Mouse (Mus musculus) spleen, postnatal 10 days (tissue): ENCODE data around the gene Gm29735.
"Not testable (repeated sequence)": the region's sequence is repeated elsewhere in the genome, so short reads cannot be mapped to it uniquely, and the experiment has no call there.

Source experiments
- DNase-seq, 2 experiments: peaks; one replicate each; pipeline ENCODE4 v3.0.0; 2021 to 2022; ENCODE audit warnings: low spot score in 2 of 2

Gm29735 gene

DNA sequence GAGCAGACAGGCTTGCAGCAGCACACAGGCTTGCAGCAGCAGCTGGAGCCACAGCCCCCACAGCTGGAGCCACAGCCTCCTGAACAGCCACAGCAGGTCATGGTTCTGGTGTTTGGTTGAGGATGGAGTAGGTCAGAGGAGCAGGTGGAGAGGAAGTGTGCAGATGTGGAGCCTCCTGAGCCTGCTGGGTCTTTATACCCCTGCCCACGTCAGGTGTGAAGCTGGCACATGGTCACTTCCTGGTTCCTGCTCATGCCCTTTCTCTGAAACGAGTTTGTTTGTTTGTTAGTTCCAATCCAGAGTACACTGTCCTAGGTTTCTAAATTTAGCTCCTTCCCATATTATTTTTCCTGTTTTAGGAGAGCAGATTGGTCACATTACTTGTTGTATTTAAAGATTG is at the start of gene Gm29735:
Gene Gm29735, minus strand, starts transcription at position 101 of the 400 bp plus-strand sequence.
- not testable (repeated sequence) for DNase-seq

DNA sequence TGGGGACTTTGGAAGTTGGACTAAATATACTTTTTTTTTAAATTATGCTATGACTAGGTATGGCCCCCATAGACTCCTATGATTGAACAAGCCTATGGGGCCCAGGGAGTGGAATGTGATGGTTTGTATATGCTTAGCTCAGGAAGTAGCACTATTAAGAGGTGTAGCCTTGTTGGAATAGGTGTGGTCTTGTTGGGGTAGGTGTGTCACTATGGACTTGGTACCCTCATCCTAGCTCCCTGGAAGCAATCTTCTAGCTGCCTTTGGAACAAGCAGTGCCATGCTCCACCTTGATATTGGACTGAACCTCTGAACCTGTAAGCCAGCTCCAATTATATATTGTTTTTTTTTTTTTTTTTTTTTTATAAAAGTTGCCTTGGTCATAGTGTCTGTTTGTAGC is 48.6 kb upstream of the Gm29735 start:
- DNase-seq, result no peak

DNA sequence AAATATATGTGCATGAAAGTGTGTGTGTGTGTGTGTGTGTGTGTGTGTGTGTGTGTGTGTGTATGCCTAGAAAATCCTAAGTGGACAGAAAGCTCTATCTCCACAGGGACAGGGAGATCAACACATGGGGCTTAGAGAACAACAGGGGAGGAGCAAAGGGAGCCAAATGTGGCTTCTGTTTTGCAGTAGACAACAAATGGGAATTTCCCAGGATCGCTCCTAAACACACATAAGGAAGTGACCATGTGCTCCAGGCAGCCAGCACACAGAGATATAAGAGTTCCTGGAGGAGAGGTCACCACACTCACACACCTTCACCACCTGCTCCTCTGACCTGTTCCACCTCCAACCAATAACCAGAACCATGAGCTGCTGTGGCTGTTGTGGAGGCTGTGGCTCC is 44.2 kb upstream of the Gm29735 start, which contains the start of gene Krtap5-3:
Gene Krtap5-3, plus strand, starts transcription at position 301 of the 400 bp plus-strand sequence.
- no peak for DNase-seq

DNA sequence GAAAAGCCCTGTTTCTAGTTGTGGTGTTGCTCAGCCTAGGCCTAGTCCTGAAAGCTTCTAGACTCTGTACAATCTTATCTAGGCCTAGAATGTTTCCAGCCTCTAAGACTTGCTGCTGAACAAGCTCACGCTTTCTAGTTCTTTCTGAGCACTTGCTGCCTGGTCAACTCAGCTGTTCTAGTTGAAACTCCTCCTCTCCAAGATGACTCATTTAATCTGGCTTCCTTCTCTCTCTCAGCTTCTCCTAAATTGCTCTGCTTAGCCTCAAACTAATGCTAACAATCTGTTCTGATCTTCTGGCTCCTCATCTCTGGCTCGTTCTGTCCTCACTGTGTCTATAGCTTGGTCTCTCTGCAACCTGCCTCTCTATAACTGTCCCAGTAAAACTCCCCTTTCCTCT is 41.8 kb upstream of the Gm29735 start:
- no peak for DNase-seq

DNA sequence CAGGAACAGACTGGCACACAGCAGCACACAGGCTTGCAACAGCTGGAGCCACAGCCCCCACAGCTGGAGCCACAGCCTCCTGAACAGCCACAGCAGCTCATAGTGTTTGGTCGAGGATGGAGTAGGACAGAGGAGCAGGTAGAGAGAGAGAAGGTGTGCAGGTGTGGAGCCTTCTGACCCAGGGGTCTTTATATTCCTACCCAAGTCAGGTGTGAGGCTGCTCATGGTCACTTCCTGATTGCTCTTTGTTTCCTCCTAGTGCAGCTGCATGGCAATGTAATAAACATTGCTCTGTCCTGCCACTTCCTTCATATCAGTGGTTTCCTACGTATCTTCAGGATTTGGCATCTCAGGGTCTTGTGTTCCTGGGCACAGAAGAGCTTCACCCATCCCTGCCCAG is 33.4 kb upstream of the Gm29735 start, which contains the start of gene Gm10153:
Gene Gm10153, minus strand, starts transcription at position 101 of the 400 bp plus-strand sequence.
- no peak for DNase-seq

DNA sequence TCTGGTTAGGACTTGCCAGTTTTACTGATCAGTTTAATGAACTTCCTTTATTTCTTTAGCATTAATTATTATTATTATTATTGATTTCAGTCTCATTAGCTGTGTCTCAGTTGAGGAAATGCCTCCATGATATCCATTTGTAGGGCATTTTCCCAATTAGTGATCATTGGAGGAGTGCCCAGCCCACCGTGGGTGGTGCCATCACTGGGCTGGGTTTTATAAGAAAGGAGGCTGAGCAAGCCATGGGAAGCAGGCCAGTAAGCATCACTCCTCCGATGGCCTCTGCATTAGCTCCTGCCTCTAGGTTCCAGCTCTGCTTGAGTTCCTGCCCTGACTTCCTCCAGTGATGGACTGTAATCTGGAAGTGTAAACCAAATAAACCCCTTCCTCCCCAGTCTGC is 31.2 kb upstream of the Gm29735 start:
- DNase-seq, result no peak

DNA sequence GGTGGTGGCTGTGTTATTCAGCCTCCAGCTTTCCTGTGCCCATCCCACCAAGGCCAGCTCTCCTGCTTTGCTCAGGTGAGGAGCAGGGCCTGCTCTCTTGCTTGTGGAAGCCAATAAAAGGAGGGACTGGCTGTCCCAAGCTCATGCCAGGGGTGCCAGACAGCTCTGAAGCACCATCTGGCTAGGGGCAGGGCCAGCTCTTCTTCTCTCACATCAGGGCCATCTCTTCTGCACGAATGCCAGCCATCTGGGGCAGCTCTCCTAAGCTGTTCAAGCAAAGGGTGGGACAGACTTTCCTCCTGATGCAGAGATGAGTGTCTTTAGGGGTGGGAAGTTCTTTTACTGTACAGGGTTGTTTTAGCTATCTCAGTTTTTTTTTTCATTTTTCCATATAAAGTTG is 24.1 kb upstream of the Gm29735 start:
- no peak for DNase-seq

DNA sequence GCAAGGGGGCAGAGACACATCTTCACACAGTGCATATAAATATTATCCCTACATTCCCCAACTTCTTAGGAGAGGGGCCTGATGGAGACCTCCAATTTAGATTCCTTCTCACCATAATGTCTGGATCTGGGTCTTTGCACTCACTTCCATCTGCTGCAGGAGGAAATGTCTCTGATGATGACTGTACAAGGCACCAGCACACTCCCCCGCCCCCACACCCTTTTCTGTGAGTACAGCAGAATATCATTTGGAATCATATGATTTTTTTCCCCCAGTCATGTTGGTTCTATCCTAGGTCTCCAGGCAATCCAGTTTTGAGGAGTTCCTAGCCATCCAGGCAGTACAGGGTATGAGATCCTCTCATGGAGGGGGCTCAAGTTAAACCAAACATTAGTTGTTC is 21.8 kb upstream of the Gm29735 start:
- DNase-seq, result no peak

DNA sequence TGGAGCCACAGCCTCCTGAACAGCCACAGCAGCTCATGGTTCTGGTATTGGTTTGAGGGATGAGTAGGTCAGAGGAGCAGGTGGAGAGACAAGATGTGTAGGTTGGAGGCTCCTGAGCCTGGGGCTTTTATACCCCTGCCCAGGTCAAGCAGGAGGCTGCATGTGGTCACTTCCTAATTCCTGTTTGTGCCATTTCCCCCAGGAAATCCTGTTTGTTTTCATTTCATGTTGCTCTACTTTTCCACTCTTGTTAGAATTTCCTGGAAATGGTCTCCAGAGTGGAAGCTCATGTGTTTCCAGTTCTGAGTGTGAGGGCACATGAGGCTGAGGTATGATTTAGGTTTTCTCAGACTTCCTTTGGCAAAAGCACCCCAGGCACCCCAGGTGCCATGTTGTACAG is 19.0 kb upstream of the Gm29735 start, which contains the start of gene Krtap5-2:
Gene Krtap5-2, minus strand, starts transcription at position 101 of the 400 bp plus-strand sequence.
- not testable (repeated sequence) for DNase-seq

DNA sequence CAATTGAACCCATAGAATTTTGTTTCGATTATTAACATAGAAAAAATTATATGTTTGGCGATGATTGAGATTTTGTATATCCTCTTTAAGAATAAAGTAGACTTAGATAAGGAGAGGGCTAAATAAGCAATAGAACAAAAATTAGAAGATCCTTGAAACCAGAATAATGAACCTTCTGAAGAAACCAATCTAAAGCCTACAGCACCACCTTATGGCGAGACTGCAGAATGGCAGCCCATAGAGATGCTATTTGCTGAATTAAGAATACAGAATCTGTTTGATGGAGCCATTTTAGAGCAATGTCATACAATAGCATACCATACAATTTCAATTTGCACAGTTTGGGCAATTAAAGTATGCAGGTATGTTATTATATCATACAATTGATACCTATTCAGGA is 12.9 kb upstream of the Gm29735 start:
- no peak for DNase-seq

DNA sequence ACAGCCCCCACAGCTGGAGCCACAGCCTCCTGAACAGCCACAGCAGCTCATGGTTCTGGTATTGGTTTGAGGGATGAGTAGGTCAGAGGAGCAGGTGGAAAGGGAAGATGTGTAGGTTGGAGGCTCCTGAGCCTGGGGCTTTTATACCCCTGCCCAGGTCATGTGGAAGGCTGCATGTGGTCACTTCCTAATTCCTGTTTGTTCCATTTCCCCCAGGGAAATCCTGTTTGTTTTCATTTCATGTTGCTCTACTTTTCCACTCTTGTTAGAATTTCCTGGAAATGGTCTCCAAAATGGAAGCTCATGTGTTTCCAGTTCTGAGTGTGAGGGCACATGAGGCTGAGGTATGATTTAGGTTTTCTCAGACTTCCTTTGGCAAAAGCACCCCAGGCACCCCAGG is 8.7 kb upstream of the Gm29735 start, which contains the start of gene Gm4553:
Gene Gm4553, minus strand, starts transcription at position 101 of the 400 bp plus-strand sequence.
- DNase-seq, result not testable (repeated sequence)

DNA sequence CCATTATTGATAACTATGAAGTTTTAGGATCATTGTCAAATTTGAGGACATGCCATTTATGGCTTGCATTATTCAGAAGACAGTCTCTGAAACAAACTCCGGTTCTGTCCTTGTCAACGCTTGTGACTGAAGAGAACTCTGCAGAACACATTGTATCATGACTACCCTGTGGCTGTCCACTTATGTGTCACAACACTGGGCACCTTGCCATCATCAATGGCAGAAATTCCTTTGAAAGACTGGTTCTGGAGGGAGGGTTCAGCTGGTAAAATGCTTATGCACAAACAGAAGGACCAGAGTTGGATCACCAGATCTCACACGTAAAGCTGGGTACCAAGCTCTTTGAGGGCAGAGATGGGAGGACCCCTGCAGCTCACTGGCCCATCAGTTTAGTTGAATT is 2.5 kb upstream of the Gm29735 start:
- DNase-seq, result no peak

DNA sequence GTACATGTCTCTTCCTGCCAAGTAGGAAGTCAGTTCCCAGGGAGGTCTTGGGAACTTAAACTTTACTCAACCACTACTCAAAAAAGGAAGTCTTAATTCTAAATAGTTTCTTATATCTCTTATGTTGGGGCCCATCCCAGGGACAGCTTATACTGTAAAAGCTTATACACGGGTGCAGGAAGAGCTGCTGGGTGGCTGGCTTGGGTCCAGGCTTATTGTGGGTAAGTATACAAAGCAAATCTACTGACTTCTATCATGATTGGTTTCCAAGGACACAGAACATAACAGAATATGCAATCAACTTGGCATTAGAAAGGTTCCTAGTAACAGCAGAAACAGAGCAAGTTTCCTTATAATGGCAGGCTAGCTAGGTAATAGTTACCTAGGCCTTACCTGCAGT is 1.6 kb downstream of the Gm29735 start:
- DNase-seq, result no peak

DNA sequence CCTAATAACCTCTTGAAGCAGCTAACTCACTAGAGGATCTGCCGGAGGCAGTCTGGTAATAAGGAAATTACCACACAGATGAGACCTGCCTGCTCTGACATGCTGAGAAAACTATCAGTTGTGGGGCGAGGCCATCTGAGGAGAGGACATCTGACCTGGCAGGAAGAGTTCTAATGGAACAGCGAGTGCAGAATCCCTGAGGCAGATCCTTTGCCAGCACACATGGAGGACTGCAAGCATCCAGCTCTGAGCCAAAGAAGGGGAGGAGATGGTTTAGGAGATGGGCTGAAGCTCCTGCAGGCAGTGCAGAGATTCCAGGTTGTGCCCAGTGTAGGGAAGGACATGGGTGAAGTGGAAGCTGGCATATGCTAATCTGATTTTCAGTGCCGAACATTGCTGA is 4.7 kb downstream of the Gm29735 start:
- no peak for DNase-seq

DNA sequence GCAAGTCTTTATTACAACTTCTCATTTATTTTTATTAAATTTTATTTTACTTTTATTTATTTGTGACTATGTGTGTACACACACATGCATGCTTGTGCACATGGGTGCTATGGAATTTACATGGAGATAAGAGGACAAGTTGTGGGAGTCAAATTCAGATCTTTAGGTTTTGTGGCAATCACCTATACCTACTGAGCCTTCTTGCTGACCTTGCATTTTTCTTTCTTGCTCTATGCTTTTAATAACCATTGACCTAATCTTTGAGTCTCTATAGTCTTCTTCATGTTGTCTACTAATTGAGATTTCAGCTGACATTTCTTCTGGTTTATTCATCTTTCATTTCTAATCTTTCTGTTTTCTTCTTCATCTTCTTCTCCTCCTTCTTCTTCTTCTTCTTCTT is 8.3 kb downstream of the Gm29735 start:
- DNase-seq, result no peak

DNA sequence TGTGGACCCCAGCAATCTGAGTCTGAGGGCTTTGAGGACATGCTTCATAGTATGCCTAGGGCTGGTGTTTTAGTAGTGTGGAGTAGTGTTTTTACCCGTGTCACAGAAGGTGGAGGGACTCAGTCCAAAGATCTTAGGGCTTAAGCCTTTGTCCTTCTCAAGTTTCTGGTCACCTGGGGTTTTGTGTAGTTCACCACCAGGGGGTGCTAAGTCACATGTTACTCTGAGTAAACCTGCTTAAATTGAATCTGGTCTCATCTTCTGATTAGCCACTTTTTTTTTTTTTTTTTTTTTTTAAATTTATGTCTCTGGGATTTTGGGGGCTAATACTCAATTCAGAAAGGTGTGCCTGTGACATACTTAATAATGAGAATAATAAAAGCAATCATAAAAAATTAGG is 10.9 kb downstream of the Gm29735 start:
- peak in 1 of 2 experiments; percentile 42 for DNase-seq

DNA sequence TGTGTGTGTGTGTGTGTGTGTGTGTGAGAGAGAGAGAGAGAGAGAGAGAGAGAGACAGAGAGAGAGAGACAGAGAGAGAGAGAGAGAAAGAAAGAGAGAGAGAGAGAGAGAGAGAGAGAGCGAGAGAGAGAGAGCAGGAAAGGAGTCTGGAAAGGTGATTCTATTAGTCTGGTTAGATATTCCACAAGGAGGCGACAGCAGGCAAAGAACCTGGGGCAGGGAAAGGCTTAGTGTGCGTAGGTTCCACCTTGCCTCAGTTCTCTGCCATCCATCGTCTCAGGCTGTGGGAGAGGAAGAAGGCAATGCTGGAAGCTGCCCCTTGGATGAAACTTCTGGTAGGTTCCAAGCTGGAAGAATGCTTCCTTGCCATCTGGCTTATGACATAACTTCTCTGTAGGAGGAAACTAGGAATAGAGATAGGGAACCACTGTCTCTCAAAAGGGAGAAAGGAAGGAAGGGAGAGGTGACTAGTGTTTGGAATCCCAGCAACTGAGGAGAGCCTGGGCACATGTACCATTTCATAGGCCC is 11.4 kb downstream of the Gm29735 start:
- DNase-seq, result no peak

DNA sequence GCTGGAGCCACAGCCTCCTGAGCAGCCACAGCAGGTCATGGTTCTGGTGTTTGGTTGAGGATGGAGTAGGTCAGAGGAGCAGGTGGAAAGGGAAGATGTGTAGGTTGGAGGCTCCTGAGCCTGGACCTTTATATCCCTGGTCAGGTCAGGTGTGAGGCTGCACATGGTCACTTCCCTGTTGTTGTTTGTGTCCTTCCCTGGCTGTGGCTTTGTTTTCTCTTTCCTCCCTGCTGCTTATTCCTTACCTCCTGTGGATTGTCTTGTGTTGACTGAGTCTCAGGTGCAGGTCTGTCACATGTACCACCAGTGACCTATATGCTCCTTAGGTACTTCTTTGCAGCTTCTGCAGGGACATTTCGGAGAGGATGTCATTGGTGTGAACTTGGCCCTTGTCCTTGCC is 12.4 kb downstream of the Gm29735 start, which contains the start of gene Gm45337:
Gene Gm45337, minus strand, starts transcription at position 101 of the 400 bp plus-strand sequence.
- no peak for DNase-seq

DNA sequence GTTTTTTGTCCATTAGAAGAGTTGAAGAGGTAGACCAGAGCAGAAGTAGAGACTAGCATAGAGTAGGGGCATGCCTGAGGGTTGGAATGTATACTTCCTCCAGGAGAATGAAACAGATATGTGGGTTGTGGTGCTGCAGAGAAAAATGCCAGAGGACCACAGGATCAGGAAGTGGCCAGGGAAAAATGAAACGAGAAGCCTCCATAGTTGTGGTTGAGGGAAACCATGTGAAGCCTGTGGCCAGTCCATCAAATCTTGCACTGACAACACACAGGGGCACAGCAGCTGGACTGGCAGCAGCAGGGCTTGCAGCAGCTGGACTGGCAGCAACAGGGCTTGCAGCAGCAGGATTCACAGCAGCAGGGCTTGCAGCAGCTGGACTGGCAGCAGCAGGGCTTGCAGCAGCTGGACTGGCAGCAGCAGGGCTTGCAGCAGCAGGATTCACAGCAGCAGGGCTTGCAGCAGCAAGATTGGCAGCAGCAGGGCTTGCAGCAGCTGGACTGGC is 13.4 kb downstream of the Gm29735 start:
- not testable (repeated sequence) for DNase-seq

DNA sequence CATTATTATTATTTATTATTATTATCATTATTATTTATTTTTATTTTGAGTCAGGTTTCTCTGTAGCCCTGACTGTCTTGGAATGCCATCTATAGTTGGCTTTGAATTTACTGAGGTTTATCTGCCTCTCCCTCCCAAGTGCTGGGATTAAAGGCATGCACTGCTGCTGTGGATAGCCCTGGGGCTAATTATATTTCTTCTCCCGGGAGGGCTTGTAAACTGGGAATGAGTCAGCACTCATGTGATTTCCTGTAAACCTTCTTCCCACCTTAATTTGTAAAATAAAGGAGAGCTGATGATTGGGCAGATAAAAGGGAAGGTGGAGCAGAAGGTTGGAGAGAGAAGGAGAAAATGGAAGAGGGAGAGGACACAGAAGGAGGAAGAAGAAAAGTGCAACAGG is 16.2 kb downstream of the Gm29735 start:
- DNase-seq, result no peak

DNA sequence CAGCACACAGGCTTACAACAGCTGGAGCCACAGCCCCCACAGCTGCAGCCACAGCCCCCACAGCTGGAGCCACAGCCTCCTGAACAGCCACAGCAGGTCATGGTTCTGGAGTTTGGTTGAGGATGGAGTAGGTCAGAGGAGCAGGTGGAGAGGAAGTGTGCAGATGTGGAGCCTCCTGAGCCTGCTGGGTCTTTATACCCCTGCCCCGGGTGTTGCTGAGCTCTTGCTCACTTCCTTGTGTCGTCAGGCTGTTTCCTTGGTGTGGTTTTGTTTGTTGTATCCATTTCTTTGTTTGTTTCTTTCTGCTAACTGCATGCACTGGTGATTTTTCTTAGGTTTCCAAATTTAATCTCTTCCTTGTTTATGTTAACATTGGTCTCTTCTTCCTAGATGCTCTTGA is 21.0 kb downstream of the Gm29735 start, which contains the start of gene Gm39115:
Gene Gm39115, minus strand, starts transcription at position 101 of the 400 bp plus-strand sequence.
- DNase-seq, result not testable (repeated sequence)

DNA sequence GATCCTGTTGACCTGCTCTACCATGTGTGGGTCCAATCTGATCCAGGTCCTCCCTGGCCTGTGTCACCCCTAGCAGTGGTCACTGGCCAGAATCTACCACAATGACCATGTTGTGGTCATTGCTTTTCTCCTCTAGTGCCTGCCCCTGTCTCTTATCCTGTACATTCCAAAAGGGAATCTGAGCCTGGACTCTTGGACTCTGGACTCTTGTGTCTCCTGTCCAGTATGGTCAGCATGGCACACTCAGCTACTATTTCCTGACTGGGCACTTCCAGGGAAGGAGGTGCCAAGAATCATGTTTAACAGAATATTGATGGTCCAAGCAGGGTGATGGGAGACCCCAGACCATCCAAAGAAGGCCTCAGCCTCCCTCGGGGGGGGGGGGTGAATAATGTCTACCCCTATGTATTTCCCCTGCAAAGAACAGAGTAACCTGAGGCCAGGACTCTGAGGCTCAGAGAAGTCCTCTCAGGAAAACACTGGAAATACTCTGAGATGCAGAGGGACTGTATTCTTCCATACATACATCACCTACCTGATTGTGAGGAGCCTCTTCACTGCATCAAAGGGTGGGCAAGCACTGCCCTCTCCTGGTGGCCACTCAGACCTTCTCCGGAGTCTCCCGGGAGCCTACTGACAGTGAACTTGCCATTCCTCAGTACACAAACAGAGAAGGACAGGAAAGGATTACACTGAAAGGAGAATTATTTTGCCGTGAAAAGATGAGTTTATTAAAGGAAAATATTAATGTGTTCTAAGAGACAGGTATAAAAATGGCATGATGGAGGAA is 22.5 kb downstream of the Gm29735 start:
- no peak for DNase-seq

DNA sequence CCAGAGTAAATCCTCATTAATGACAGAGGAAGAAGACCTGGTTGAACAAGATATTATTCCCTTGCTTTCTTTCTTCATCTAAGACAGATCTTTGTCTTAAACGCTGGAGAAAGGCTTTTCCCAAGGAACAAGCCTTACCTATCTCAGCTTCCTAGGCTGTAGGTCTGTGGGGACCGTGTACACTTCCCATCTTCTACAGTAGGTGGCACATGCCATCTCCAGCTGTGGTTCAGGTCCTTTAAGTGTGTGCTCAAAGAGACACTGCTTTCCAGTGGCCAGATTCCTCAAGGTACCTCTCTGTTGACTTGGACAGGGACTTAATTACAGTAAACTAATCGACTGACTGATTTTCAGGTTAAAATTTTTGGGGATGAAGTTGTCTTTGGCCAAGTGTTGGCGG is 28.1 kb downstream of the Gm29735 start:
- no peak for DNase-seq
